Mouse (Mus musculus): Measurements from ENCODE around the gene Clint1. TPM values are rescaled to one million over a fixed set of nuclear protein-coding genes. Genes with fewer than 3 reads are reported as not detected.

Clint1 gene
- polyA plus RNA-seq, 1 experiment from 2014 or later, result 103 TPM

- 96% methylated on average over 7 of the region's 7 CpGs for WGBS
- H3K36me3 ChIP-seq, result peaks cover 78% of the 10 kb centered on the region
These were observed 56.2 kb downstream of the Clint1 start for GRCm38 (mm10) chr11:45908070-45908469.

GRCm38 (mm10) chr11:45908894-45909293, 57.0 kb downstream of the Clint1 start:
- no peak for ATAC-seq (ENCODE audit: insufficient number of reproducible peaks, insufficient read depth, low FRiP score, low TSS enrichment, low read depth)
- Histone ChIP-seq H3K4me2 (no peak overlapping the region), H3K9ac (replicated peaks) (no peak overlapping the region), H3K4me3 (replicated peaks) (no peak overlapping the region), H3K27ac (no peak overlapping the region), H3K9me3 (no peaks in the 10 kb centered on the region), H3K4me1 (replicated peaks) (no peaks in the 10 kb centered on the region), H3K36me3 (peaks cover 70% of the 10 kb centered on the region), H3K27me3 (no peaks in the 10 kb centered on the region)
- WGBS, result 95% methylated on average over 7 of the region's 7 CpGs

More at GRCm38 (mm10) chr11:45908070-45908469, 56.2 kb downstream of the Clint1 start:
- no peaks in the 10 kb centered on the region for H3K27me3 ChIP-seq
- no peak for ATAC-seq (ENCODE audit: insufficient number of reproducible peaks, insufficient read depth, low FRiP score, low TSS enrichment, low read depth)
- H3K4me1 ChIP-seq (replicated peaks), result no peaks in the 10 kb centered on the region
- no peak overlapping the region for H3K4me3 ChIP-seq (replicated peaks)
- no peak overlapping the region for H3K27ac ChIP-seq
- no peak overlapping the region for H3K4me2 ChIP-seq
- H3K9ac ChIP-seq (replicated peaks), result no peak overlapping the region
- H3K9me3 ChIP-seq, result no peaks in the 10 kb centered on the region

- no peaks in the 10 kb centered on the region for H3K27me3 ChIP-seq
- no peaks in the 10 kb centered on the region for H3K4me1 ChIP-seq (replicated peaks)
- H3K36me3 ChIP-seq, result peaks cover 63% of the 10 kb centered on the region
- WGBS, result 93% methylated on average over 5 of the region's 5 CpGs
- H3K9me3 ChIP-seq, result no peaks in the 10 kb centered on the region
- no peak overlapping the region for H3K9ac ChIP-seq (replicated peaks)
- H3K4me3 ChIP-seq (replicated peaks), result no peak overlapping the region
- ATAC-seq (ENCODE audit: insufficient number of reproducible peaks, insufficient read depth, low FRiP score, low TSS enrichment, low read depth), result no peak
- no peak overlapping the region for H3K27ac ChIP-seq
- H3K4me2 ChIP-seq, result no peak overlapping the region
These were observed 58.9 kb downstream of the Clint1 start for GRCm38 (mm10) chr11:45910701-45911100.

GRCm38 (mm10) chr11:45916196-45916595, 64.3 kb downstream of the Clint1 start:
- 82% methylated on average over 10 of the region's 10 CpGs for WGBS
- no peak for ATAC-seq (ENCODE audit: insufficient number of reproducible peaks, insufficient read depth, low FRiP score, low TSS enrichment, low read depth)
- Histone ChIP-seq H3K4me3 (replicated peaks) (no peak overlapping the region), H3K4me1 (replicated peaks) (peaks cover 2% of the 10 kb centered on the region), H3K27ac (no peak overlapping the region), H3K9ac (replicated peaks) (no peak overlapping the region), H3K36me3 (peaks cover 14% of the 10 kb centered on the region), H3K4me2 (no peak overlapping the region), H3K9me3 (no peaks in the 10 kb centered on the region), H3K27me3 (no peaks in the 10 kb centered on the region)

GRCm38 (mm10) chr11:45918018-45918417, 66.2 kb downstream of the Clint1 start:
- no peak for ATAC-seq (ENCODE audit: insufficient number of reproducible peaks, insufficient read depth, low FRiP score, low TSS enrichment, low read depth)
- peaks cover 8% of the 10 kb centered on the region for H3K4me1 ChIP-seq (replicated peaks)
- H3K27ac ChIP-seq, result no peak overlapping the region
- WGBS, result 97% methylated on average over 6 of the region's 6 CpGs
- H3K4me2 ChIP-seq, result no peak overlapping the region
- H3K27me3 ChIP-seq, result no peaks in the 10 kb centered on the region
- no peak overlapping the region for H3K9ac ChIP-seq (replicated peaks)
- no peak overlapping the region for H3K4me3 ChIP-seq (replicated peaks)
- H3K9me3 ChIP-seq, result no peaks in the 10 kb centered on the region
- H3K36me3 ChIP-seq, result no peaks in the 10 kb centered on the region

DNA sequence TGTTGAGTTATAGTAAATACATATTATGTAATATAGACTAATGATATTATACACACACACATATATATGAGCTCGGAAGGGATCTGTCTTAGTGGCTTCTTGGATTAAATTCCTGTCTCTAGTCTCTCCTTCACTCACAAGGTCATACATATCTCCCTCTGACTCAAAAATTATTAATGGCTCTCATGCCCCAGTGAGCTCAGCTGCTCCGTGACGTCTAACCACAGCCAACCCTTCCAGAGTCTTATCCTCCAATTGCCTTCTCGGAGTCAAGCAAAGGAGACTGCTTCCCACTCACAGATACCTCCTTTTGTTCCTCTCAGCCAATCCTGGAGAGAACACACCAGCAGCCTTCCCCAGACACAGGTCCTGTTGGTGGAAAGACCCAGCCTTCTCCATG, 67.0 kb downstream of the Clint1 start:
- Histone ChIP-seq H3K4me2 (no peak overlapping the region), H3K4me3 (replicated peaks) (no peak overlapping the region), H3K36me3 (no peaks in the 10 kb centered on the region), H3K9ac (replicated peaks) (no peak overlapping the region), H3K4me1 (replicated peaks) (peaks cover 8% of the 10 kb centered on the region), H3K9me3 (no peaks in the 10 kb centered on the region), H3K27ac (no peak overlapping the region), H3K27me3 (no peaks in the 10 kb centered on the region)
- no peak for ATAC-seq (ENCODE audit: insufficient number of reproducible peaks, insufficient read depth, low FRiP score, low TSS enrichment, low read depth)
- WGBS, result 84% methylated on average over 4 of the region's 4 CpGs

GRCm38 (mm10) chr11:45921026-45921425, 69.2 kb downstream of the Clint1 start:
- Histone ChIP-seq H3K4me2 (peak overlapping the region; percentile 38; the same call in 1 of the 2 replicates), H3K27me3 (no peaks in the 10 kb centered on the region), H3K9me3 (no peaks in the 10 kb centered on the region), H3K36me3 (no peaks in the 10 kb centered on the region), H3K4me1 (replicated peaks) (peaks cover 14% of the 10 kb centered on the region), H3K9ac (replicated peaks) (no peak overlapping the region), H3K27ac (no peak overlapping the region), H3K4me3 (replicated peaks) (no peak overlapping the region)
- ATAC-seq (ENCODE audit: insufficient number of reproducible peaks, insufficient read depth, low FRiP score, low TSS enrichment, low read depth), result no peak
- WGBS, result 58% methylated on average over 8 of the region's 8 CpGs

- Histone ChIP-seq H3K4me2 (peak overlapping the region; percentile 38), H3K9me3 (no peaks in the 10 kb centered on the region), H3K4me1 (replicated peaks) (peaks cover 14% of the 10 kb centered on the region), H3K4me3 (replicated peaks) (no peak overlapping the region), H3K27ac (no peak overlapping the region), H3K9ac (replicated peaks) (peak overlapping the region; percentile 34; the same call in 1 of the 2 replicates), H3K27me3 (no peaks in the 10 kb centered on the region), H3K36me3 (no peaks in the 10 kb centered on the region)
- WGBS, result 16% methylated on average over 10 of the region's 10 CpGs
- no peak for ATAC-seq (ENCODE audit: insufficient number of reproducible peaks, insufficient read depth, low FRiP score, low TSS enrichment, low read depth)
These were observed 69.6 kb downstream of the Clint1 start for GRCm38 (mm10) chr11:45921480-45921898.

GRCm38 (mm10) chr11:45925436-45925835, 73.6 kb downstream of the Clint1 start:
- no peak overlapping the region for H3K9ac ChIP-seq (replicated peaks)
- no peak for ATAC-seq (ENCODE audit: insufficient number of reproducible peaks, insufficient read depth, low FRiP score, low TSS enrichment, low read depth)
- H3K27me3 ChIP-seq, result no peaks in the 10 kb centered on the region
- H3K9me3 ChIP-seq, result no peaks in the 10 kb centered on the region
- peaks cover 14% of the 10 kb centered on the region for H3K4me1 ChIP-seq (replicated peaks)
- H3K4me3 ChIP-seq (replicated peaks), result no peak overlapping the region
- H3K4me2 ChIP-seq, result no peak overlapping the region
- no peak overlapping the region for H3K27ac ChIP-seq
- WGBS, result 16% methylated on average over 6 of the region's 6 CpGs
- H3K36me3 ChIP-seq, result peaks cover 14% of the 10 kb centered on the region

- ATAC-seq (ENCODE audit: insufficient number of reproducible peaks, insufficient read depth, low FRiP score, low TSS enrichment, low read depth), result peak; percentile 50; the same call in 1 of the 2 replicates
- peak overlapping the region; percentile 39 for H3K4me3 ChIP-seq (replicated peaks)
- H3K27me3 ChIP-seq, result no peaks in the 10 kb centered on the region
- peaks cover 7% of the 10 kb centered on the region for H3K4me1 ChIP-seq (replicated peaks)
- H3K4me2 ChIP-seq, result peak overlapping the region; percentile 56
- peak overlapping the region; percentile 50; the same call in 1 of the 2 replicates for H3K9ac ChIP-seq (replicated peaks)
- under 1% methylated on average over 9 of the region's 9 CpGs for WGBS
- peaks cover 19% of the 10 kb centered on the region for H3K36me3 ChIP-seq
- no peaks in the 10 kb centered on the region for H3K9me3 ChIP-seq
- 0 out of 2 replicates have a peak overlapping the region, but pooled peaks have one; percentile 46 for H3K27ac ChIP-seq
These were observed 74.8 kb downstream of the Clint1 start for GRCm38 (mm10) chr11:45926640-45927082.

DNA sequence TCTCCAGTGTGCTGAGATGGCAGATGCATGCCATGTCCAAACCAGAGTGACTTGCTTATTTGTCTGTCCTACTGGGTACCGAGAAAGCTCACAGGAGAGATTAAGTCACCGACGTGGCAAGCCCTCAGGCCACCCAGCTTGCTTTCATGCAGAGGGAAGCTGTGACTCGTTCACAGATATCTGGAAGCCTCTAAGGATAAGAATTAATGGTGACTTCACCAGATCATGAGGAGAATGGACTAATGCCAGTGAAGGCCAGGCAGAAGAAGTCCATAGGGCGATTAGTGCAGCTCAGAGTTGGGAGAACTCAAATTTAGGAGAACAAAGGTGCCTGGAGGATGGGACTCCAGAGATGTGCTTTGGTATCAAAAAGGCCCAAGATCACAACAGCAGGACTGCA, 75.6 kb downstream of the Clint1 start:
- H3K27me3 ChIP-seq, result no peaks in the 10 kb centered on the region
- H3K36me3 ChIP-seq, result peaks cover 20% of the 10 kb centered on the region
- ATAC-seq (ENCODE audit: insufficient number of reproducible peaks, insufficient read depth, low FRiP score, low TSS enrichment, low read depth), result no peak
- no peak overlapping the region for H3K4me2 ChIP-seq
- H3K9ac ChIP-seq (replicated peaks), result no peak overlapping the region
- peaks cover 6% of the 10 kb centered on the region; the same call in 1 of the 2 replicates for H3K4me1 ChIP-seq (replicated peaks)
- no peak overlapping the region for H3K27ac ChIP-seq
- H3K9me3 ChIP-seq, result no peaks in the 10 kb centered on the region
- WGBS, result 57% methylated on average over 5 of the region's 5 CpGs
- H3K4me3 ChIP-seq (replicated peaks), result no peak overlapping the region

DNA sequence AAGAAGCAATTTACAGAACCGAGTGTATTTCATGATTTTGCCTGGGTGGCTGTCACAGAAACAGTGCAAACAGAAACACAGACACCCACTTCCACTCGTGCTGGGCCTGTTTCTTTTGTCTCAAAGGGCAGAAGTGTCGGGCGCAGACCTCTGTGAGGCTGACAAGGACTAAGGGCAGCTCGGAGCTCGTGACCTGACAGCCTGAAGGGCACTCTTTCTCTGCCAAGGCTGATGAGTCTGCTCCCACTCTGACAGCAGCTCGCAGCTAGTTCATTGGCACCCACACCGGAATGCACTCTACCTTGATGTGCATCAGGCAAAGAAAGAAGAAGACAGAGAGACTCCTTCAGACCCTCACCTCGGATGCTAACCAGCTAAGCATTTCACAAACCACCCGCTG, 77.7 kb downstream of the Clint1 start:
- no peak for ATAC-seq (ENCODE audit: insufficient number of reproducible peaks, insufficient read depth, low FRiP score, low TSS enrichment, low read depth)
- Histone ChIP-seq H3K4me1 (replicated peaks) (peaks cover 6% of the 10 kb centered on the region; the same call in 1 of the 2 replicates), H3K9ac (replicated peaks) (no peak overlapping the region), H3K27me3 (no peaks in the 10 kb centered on the region), H3K4me2 (no peak overlapping the region), H3K27ac (no peak overlapping the region), H3K4me3 (replicated peaks) (no peak overlapping the region), H3K36me3 (peaks cover 41% of the 10 kb centered on the region), H3K9me3 (no peaks in the 10 kb centered on the region)
- 89% methylated on average over 10 of the region's 10 CpGs for WGBS
